Mouse (Mus musculus): ENCODE results near the gene Ifi207. TPM values are rescaled to one million over a fixed set of nuclear protein-coding genes. Genes with fewer than 3 reads are reported as not detected.

Gene Ifi207
- polyA plus RNA-seq, 1 experiment from 2014 or later, result 0.22 TPM

Other genes with a start within 250 kb of the Ifi207 start
- gene Ifi214, start 205.8 kb downstream of the Ifi207 start, polyA plus RNA-seq (2016; fragmentation: Nextera tagmentation; extraction: Ambion mirVana), result not detected in 2 replicates
- not detected in 2 replicates for gene Ifi213, start 142.5 kb downstream of the Ifi207 start, polyA plus RNA-seq (2016; fragmentation: Nextera tagmentation; extraction: Ambion mirVana)
- 0.09 TPM in 1 of 2 replicates, not detected in the other for gene Ifi209, start 110.8 kb downstream of the Ifi207 start, polyA plus RNA-seq (2016; fragmentation: Nextera tagmentation; extraction: Ambion mirVana)
- not detected in 2 replicates for gene Ifi208, start 68.1 kb downstream of the Ifi207 start, polyA plus RNA-seq (2016; fragmentation: Nextera tagmentation; extraction: Ambion mirVana)
- gene Ifi204, start 25.2 kb upstream of the Ifi207 start, polyA plus RNA-seq (2016; fragmentation: Nextera tagmentation; extraction: Ambion mirVana), result 0.77 and 1.5 TPM in 2 replicates
- gene Ifi211, start 171.3 kb upstream of the Ifi207 start, polyA plus RNA-seq (2016; fragmentation: Nextera tagmentation; extraction: Ambion mirVana), result 0.18 TPM in 1 of 2 replicates, not detected in the other
- gene Mndal, start 200.7 kb upstream of the Ifi207 start, polyA plus RNA-seq (2016; fragmentation: Nextera tagmentation; extraction: Ambion mirVana), result 0.74 and 0.76 TPM in 2 replicates
- gene Ifi203, start 200.9 kb upstream of the Ifi207 start, polyA plus RNA-seq (2016; fragmentation: Nextera tagmentation; extraction: Ambion mirVana), result 0.10 and 0.64 TPM in 2 replicates
- not detected in 2 replicates for gene Ifi202b, start 241.0 kb upstream of the Ifi207 start, polyA plus RNA-seq (2016; fragmentation: Nextera tagmentation; extraction: Ambion mirVana)